Mouse (Mus musculus) lung, postnatal 0 days (tissue): Measurements from ENCODE around the gene Midn.

Source experiments
- CTCF ChIP-seq: IDR thresholded peaks from 2 replicates; pipeline ENCODE4 v1.5.1; 2016; ENCODE audit warnings: antibody characterized with exemption, mild to moderate bottlenecking
- EP300 ChIP-seq: IDR thresholded peaks from 2 replicates; pipeline ENCODE4 v1.6.1; 2016; ENCODE audit warnings: antibody characterized with exemption, mild to moderate bottlenecking, control low read depth

GRCm38 (mm10) chr10:80157141-80157929 lies 9.3 kb downstream of the Midn start:
- TF ChIP-seq CTCF, result no peak
- no peak for TF ChIP-seq EP300
